Mouse (Mus musculus): ENCODE measurements around the gene Dynlt1f.
A peak's percentile ranks its signal among the peaks of the same experiment; 100 is the strongest.
"Not testable (repeated sequence)": the region's sequence is repeated elsewhere in the genome, so short reads cannot be mapped to it uniquely, and the experiment has no call there.

The Dynlt1f gene

DNA sequence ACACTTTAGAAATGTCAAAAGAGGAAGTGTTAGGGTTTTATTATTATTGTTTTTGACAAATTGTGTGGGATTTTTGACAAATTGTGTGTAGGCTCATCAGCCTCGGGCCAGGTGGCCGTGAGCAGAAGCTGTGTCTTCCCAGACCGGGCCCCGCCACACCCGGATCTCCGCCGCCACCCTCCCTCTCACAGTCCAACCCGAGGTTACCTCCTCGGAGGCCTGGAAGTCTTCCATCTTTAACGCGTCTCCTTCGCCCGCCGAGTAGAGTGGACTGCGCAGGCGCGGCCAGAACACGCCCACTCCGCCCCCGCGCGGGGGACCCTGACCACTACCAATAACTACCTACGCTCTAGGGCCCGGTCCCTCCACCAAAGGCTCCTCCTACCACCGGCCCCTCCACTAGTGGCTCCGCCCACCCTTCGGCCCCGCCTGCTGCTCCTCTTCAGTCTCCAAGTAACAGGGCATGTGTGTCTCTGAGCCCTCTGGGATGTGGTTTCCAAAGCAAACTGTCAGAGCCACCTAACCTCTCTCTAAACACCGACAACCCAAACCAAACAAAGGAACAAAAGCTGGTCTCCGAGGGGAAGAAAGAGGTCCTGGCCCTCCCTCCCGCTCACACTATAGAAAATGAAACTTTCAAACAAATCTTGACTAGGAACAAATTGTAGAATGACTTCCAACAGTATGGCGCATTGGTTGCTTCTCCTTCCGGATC lies at the start of gene Dynlt1f:
Gene Dynlt1f (minus strand): TSS at position 334 of the 715 bp plus-strand sequence.
- peak; percentile 39 for DNase-seq (ENCODE audit: extremely low spot score)

DNA sequence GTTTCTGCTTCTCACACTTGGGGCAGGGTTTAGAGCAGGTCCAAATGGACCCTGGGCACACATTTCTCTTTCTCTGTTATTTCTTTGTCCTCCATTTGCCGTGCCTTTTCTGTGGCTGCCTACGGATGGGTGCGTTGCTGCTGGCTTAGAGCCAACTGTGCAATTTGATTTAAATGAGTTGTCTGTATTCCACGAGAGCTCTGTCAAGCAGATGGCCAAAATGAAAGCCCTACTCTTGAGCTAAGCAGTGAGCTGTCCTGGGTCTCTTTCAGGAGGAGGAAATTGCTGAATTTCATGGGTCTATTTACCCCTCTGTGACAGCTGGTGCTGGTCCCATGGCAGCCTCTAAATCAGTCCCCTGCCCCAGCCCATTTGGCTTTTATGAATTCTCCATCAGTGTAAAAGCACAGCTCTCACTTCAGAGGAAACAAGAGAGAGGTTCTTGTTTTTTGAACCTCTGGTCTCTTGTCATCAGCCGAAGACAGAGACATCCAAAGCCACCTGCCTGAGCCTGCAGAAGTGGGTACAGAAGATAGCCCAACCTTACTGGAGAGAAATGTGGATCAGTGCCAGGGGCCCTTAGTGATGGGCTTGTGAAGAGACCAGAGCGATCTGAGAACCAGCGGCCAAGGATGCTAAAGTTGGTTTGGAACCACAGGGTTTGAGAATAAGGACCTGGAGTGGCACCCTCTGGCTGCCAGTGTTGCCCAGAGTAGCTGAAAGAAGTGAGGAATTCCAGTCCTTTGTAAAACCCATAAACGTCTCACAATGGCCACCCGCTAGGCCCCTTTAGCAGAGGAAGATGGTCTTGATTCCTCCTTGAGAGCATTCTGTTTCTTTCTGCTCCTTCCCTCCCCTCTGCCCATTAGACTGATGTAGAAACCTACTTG lies 47.9 kb upstream of the Dynlt1f start:
- not testable (repeated sequence) for DNase-seq (ENCODE audit: extremely low spot score)

DNA sequence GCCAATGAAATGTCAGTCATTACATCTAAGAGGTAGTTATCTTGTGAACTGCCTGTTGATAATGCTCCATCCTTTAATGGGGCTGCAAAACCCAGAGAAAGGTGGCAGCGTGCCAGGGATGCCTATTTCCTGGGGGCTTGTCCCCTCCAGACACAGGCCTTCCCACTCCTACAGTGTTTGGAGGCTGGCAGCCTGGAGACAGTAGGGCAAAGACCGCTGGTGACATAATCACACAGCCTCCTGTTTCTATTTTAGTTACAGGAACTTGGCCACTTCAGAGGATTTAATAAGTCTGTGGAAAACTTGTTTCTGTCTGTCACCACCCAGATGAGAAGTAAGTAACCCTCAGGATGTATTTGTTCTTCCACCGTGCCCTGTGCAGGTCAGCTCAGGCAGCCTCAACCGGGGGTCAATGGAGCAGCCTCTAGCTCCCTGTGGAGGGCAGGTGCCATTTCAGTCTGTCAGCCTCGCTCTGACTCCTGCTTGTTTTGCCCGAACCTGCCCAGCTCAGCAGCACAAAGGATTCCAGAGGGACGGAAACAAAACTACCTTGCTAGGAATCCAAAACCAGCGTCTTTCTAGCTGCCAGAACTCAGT lies 47.0 kb upstream of the Dynlt1f start:
- not testable (repeated sequence) for DNase-seq (ENCODE audit: extremely low spot score)

DNA sequence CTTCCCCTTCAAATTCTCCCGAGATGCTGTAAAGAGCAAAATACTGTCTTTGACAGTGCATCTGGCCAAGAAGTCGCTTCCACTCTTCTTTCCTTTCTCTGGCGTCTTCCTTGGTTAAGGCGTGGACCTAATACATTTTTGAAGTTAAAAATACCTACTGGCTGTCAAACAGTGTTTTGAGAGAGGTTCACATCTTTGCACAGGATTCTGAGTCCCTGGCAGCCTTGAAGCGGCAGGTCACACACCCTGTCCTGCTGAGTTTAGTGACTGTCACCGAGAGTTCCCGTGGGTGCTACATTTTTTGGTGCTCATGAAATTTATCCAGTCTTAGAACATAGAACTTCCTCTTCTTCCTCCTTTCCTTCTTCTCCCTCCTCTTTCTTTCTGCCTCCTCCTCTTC lies 44.4 kb upstream of the Dynlt1f start:
- not testable (repeated sequence) for DNase-seq (ENCODE audit: extremely low spot score)

DNA sequence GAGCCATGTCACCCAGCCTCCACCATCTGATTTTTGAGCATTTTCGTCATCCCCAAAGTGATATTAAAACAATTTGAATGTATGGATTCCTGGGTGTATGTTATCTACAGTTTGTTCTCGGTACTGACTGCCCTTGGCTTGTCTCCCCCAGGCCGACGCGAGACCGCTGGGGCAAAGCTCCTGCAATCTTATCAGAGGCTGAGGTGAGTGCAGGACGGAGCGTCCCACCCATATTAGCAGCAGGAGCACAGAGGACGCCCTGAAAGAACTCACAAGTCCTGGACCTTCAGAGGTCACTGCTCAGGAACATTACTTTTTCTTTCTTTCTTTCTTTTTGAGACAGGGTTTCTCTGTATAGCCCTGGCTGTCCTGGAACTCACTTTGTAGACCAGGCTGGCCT lies 43.8 kb upstream of the Dynlt1f start:
- DNase-seq (ENCODE audit: extremely low spot score) = not testable (repeated sequence)

DNA sequence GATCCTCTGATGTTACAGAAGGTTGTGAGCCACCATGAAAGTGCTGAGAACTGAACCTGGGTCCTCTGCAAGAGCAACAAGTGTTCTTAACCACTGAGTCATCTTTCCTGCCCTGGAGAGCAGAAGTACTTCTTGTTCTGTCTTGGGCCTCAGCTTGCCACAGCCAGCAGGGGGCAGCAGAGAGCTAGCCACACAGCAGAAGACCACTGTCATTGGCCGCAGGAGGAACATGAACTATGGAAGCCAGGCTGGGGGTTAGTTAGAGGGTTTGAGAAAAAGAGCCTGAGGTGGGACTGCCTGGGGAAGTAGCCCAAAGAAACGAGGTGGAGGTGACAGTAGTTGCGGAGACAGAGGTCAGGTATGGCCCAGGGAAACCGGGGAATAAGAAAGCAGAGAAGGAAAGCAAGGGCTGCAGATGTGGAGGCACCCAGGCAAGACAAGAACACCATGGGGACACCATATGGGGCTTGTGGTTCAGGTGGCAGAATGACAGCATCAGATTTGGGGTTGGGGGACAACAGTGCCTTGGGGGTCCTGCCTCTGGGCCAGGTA lies 41.6 kb upstream of the Dynlt1f start:
- peak; percentile 6 for DNase-seq (ENCODE audit: extremely low spot score)

DNA sequence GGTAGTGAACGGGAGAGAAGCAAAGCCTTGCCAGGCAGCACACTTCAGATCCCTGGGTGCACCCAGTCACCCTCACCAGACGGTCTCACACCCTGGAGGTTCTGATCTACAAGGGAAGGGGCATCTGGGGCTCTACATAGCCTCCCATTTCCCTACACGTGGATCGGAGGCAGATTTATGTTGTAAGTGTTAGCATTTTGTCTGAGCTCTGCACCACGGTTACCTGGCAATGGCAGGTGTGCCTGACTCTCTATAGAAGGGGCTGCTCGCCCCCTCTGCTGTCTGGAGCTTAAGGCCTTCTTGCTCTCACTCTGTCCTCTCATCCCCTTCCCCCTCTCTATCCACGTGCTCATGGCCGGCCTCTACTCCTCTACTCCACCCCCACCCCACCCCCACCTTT lies 40.8 kb upstream of the Dynlt1f start:
- not testable (repeated sequence) for DNase-seq (ENCODE audit: extremely low spot score)

DNA sequence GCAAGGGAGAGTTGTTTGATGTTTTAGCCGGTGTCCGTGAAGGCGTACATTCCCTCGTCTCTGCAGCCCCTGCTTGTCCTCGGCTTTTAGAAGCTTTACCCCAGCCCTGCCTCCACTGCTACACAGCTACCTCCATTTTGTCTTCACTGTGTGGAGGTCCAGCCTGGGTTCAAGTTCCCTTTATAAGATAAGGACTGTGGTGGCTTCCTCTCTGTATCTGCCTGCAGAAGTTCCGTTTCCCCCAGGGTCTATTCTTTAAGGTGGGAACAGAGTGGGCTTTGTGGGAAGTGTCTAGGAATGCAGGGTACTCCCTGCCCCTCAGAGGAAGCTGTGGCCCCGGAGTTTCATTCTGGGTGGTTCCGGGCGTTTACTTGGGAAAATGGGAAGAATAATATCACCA lies 40.0 kb upstream of the Dynlt1f start:
- not testable (repeated sequence) for DNase-seq (ENCODE audit: extremely low spot score)

DNA sequence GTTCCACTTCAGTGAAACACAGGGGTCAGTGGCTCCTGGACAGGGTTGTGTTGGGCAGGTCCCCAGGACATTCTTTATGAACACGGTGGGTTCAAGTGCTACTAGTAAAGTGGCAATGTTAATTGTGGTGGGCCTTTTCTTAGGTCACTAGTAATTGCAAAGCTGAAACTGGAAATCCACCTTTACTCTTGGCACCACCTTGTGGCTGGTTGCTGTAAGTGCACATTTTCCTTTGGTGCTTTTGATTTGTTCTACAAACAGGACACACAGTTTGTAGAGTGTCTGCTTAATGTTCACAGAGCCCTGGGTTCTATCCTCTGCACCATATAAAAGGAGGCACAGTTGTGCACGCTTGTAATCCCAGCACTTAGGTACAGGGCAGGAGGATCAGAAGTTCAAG lies 35.9 kb upstream of the Dynlt1f start:
- peak; percentile 32 for DNase-seq (ENCODE audit: extremely low spot score)

DNA sequence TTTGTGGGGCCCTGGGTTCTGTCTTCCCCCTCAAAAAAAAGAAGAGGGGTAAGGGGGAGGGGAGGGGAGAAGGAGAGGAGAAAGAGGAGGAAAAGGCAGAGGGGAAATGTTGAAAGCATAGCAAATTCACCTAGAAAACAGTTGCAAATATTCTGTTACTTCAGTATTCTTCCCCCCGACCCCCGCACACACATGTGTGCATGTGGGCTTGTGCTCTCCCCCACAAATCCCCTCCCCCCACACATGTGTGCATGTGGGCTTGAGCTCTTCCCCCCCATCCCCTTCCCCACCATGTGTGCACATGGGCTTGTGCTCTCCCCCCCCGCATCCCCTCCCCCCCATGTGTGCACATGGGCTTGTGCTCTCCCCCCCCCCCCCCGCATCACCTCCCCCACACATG lies 33.6 kb upstream of the Dynlt1f start:
- not testable (repeated sequence) for DNase-seq (ENCODE audit: extremely low spot score)

DNA sequence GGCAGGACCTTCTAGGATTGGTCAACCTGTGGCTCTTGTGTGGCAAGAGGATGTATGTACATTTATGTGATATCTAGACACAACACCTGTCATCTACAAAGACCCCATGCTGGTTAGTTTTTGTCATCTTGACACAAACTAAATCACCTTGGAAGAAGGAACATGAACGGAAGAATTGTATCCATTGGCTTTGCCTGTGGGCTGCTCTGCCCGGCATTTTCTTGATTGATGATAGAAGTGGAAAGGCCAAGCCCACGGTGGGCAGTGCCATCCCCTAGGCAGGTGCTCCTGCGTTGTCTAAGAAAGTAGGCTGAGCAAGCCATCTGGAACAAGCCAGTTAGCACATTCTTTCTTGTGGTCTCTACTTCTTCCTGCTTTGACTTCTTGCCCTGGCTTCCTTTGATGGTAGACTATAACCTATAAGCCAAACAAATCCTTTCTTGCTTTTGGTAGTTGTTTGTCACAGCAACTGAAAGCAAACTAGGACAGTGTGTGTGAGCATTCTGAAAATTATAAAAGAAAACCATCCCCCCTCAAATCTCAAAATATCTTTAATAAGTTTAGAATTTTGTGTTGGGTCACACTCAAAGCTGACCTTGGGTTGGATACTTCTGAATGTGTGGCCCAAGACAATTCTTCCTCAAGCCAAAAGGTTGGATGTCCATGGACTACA lies 30.7 kb upstream of the Dynlt1f start:
- not testable (repeated sequence) for DNase-seq (ENCODE audit: extremely low spot score)

DNA sequence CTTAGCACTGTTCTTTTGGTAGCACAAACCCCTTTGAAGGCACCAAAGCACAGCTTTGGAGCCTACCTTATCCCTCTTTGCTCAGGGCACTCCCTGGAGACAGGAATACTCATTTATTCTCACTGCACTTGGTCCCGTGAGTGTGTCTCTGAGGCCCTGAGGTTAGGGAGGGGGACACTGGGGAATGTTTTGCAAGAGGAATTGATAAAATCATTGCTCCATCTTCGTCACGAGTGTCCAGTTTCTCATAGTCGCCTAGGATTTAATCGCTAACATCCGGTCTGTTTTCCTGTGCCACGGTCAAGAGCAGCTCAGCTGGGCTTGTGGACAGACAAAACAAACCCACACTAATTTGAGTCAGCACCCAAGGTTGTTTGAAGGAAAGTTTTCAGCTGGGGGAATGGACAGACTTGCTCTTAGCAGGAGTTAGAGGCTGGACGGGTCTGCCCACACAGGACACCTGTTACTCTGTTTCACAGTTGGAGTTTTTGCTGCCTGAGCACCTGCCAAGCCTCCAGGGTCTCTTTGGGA lies 29.7 kb upstream of the Dynlt1f start:
- DNase-seq (ENCODE audit: extremely low spot score) = not testable (repeated sequence)

DNA sequence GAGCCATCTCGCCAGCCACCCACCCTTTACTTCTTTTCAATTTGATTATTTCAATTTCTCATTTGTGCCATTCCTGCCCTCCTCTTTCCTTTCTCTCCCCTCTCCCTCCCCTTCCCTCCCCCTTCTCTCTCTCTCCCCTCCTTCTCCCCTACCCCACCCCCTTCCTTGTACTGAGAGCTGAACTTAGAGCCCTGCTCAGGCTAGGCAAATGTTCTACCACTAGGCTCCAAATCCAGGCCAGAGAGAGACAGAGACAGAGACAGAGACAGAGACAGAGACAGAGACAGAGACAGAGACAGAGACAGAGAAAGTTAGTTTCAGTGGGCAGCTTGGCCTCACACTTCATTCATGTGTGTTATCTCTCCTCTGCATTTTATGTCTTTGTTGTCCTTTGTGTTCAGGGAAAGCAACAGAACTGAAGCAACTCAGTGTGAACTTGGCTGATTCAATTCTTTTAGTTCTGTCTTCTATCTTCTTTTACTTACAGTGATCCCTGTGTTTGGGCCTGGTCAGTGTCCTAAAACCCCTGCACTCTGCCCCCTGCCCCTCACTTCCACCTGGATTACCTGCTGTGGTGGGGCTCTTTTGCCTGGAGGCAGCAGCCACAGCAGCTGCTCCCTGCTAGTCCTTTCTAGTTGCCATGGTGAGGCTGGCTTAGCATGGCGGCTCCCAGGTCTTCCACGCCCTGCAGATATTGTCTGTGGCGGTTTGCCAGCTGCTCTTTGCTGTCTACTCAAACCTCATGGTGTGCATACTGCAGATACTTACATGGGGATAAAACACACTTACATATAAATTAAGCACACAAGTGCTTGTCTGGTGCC lies 29.0 kb upstream of the Dynlt1f start:
- DNase-seq (ENCODE audit: extremely low spot score) = not testable (repeated sequence)

DNA sequence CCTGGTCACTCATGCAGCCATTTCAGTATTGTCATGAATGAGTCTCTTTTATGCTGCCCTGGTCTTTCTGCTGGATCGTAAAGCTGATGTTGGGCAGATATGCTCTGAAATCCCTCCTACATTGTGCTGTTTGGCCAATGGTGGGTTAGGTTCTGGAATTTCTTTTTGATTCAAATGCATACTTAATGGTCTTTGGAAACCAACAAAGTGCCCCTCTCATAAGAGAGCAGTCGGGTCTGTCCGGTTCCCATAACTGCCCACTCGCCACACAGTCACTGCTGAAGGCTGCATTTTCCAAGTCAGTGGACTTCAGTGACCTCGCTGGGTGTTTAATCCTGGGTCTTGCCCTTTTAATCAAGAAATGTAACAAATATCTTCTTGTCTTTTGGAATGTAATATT lies 28.0 kb upstream of the Dynlt1f start:
- DNase-seq (ENCODE audit: extremely low spot score) = not testable (repeated sequence)

DNA sequence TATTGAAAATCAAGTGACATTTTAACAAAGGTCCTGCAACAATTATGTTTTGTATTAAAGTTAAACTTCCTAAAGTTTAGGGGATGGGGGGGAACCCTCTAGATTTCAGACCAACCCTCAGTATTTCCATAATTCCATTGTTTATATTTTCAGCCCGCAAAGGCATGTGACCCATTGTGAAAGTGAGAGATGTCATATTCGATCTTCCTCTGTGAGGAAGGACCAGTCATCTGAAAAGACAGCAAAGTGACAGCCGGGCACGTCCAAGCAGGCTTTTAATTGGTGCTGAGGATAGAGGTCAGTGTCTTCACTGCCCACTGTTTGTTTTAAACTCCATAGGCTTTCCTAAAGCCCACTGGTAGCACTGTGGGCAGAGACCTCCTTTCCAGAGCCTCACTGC lies 26.0 kb upstream of the Dynlt1f start:
- DNase-seq (ENCODE audit: extremely low spot score) = not testable (repeated sequence)

DNA sequence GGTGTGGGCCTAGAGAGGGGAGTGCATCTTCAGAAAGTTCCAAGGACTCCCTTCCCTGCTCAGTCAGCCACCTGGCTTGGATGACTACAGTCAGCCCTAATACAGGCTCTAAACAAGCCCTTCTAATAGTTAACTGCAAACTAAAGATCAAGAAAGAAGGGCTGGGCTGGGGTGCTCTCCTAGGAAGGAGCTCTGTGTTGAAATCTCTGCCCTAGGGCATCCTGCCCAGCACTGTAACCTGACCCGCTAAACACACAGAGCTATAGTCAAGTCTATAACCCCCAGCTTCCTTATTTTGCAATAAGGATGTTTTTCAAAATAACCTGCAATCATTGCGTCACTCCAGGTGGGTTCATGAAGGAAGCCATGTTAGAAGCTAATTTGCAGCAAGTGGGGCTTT lies 22.4 kb upstream of the Dynlt1f start:
- not testable (repeated sequence) for DNase-seq (ENCODE audit: extremely low spot score)

DNA sequence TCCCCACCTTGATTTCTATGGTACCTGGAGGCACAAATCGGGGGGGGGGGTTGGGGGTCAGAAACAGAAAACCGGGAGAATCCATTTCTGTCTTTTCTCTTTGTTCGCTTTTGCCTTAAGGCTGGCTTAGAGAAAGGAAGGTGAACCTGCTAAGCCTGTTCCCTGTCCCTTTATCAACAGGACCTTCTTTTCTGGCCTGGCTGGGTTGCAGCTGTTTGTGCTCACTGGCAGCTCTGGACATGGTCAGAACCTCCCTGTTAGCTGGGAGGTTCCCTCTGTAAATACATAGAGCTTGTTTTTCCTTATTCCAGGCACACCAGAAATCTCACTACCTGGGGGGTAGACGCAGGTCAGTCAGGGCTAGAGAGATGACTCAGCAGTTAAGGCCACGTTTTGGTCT lies 18.6 kb upstream of the Dynlt1f start:
- not testable (repeated sequence) for DNase-seq (ENCODE audit: extremely low spot score)

DNA sequence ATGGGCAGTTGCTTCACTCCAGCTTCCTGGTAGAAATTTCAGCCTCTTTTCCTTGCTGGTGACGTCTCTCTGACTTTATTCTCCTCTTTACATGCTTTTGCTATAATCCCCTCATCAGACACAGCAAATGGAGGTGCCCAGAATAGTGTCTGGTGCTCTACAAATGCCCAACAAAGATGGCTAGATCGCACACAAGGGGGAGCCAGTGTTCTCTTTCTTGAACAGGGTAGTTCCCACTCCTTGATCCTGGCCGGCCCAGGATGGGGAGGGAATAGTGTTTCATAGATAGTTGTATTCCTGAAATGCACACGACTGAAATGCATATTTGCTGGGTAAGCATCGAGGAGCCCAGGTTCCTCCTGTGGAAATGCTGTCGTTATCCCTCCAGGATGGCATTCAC lies 12.8 kb upstream of the Dynlt1f start:
- not testable (repeated sequence) for DNase-seq (ENCODE audit: extremely low spot score)

DNA sequence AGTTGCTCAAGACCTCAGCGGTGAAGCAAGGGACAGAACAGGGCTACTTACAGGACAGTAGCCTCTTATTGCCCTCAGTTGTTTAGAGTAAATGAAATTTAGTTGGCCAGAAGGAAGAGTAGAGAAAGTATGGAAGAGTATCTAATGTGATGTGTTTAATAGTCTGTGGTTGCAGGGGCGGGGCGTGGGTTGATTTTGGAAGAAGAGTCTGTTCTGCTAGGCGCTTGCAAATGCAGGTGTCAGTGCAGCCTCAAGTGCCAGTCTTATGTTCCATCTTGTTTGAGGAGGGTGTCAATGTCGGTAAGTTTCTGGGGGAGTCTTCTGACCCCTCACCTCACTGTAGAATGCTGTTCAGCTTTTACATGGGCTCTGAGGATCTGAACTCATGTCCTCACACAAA lies 9.7 kb upstream of the Dynlt1f start:
- not testable (repeated sequence) for DNase-seq (ENCODE audit: extremely low spot score)

DNA sequence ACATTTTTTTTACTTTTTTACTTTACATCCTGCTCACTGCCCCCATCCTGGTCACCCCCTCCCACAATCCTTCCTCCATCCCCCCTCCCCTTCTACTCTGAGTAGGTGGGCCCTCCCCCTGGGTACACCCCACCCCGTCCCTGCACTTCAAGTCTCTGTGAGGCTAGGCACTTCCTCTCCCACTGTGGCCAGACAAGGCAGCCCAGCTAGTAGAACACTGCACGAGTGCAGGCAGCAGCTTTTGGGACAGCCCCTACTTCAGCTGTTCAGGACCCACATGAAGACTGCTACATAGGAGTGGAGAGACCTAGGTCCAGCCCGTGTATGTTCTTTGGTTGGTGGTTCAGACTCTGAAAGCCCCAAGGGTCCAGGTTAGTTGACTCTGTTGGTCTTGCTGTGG lies 7.1 kb upstream of the Dynlt1f start:
- DNase-seq (ENCODE audit: extremely low spot score) = not testable (repeated sequence)

Measured in embryo, embryonic 9.5 days (tissue).